Mouse (Mus musculus) gastrocnemius, postnatal 14 days (tissue): Measurements from ENCODE around the gene Haghl. TPM values are rescaled to one million over a fixed set of nuclear protein-coding genes. Genes with fewer than 3 reads are reported as not detected.
"Not testable (repeated sequence)": the region's sequence is repeated elsewhere in the genome, so short reads cannot be mapped to it uniquely, and the experiment has no call there.

Source experiments
- DNase-seq: peaks from one replicate; pipeline ENCODE4 v3.0.0; 2021; ENCODE audit warnings: mixed read lengths
- intact Hi-C: fragments of 180-260 bp; cut with DNase I; formaldehyde crosslinking; loops from one replicate; pipeline ENCODE4 v1.15.1; 2025; ENCODE audit warnings: low total_unique reads
- total RNA-seq, 2 experiments: library from RNA; stranded (reverse); gene quantifications; 2 replicates each; pipeline ENCODE4 v1.2.3; 2021

Gene Haghl
- total RNA-seq, 2 experiments from 2014 or later: 13.9 to 16.1 TPM

DNA sequence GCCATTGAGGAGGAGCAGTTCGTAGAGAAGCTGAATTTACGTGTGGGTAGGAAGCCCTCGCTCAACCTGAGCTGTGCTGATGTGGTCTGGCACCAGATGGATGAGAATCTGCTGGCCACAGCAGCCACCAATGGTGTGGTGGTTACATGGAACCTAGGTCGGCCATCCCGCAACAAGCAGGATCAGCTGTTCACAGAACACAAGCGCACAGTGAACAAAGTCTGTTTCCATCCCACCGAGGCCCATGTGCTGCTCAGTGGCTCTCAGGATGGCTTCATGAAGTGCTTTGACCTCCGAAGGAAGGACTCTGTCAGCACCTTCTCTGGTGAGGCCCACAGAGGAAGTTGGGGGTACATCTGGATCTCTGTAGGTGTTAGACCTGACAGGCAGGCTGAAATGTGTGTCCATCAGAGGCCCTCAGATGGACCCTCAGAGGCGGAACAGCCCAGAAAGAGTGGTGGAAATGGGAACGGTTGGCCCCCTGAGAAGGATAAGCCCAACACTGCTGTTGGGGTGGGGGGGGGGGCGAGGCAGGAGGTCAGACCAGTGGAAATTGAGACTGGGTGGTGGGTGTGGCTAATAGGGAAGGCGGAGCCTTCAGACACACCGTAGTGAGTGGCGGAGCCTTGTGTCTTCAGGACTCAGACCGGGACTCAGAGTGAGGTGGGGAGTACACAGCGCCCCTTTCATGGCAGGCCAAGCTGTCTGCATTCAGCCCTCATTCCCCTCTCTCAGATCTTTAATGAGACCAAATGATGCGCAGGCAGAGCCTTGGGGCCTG lies 39.1 kb upstream of the Haghl start:
- DNase-seq: no peak
- intact Hi-C loops: no loop called here

DNA sequence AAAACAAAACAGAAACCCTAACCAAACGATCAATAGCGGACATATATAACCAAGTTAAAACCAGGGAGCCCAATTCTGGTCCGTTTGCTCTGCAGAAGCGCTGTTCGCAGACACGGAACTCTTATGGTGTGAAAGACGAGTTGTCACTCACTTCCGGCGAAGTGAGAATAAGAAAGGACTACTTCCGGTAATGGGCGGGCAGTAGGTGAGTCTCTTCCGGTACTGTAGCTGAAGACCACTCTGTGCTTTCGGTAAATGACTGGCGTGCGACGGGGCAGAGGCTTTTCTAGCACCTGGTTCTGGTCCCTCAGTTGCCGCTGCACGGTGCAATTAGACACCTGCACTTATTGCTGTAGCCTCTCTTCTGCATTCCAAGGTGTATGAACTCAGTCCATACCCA lies 38.0 kb upstream of the Haghl start, which contains the start of gene Wdr24:
Gene Wdr24, plus strand, starts transcription at position 176 of the 400 bp plus-strand sequence.
- no peak for DNase-seq
- intact Hi-C loops: no loop called here

- intact Hi-C loops: no loop called here
- peak; percentile 10 for DNase-seq
These were observed 33.6 kb upstream of the Haghl start for GRCm38 (mm10) chr17:25818851-25819780.

GRCm38 (mm10) chr17:25817662-25818061 lies 32.2 kb upstream of the Haghl start:
- peak; percentile 1 for DNase-seq
- intact Hi-C loops: no loop called here

DNA sequence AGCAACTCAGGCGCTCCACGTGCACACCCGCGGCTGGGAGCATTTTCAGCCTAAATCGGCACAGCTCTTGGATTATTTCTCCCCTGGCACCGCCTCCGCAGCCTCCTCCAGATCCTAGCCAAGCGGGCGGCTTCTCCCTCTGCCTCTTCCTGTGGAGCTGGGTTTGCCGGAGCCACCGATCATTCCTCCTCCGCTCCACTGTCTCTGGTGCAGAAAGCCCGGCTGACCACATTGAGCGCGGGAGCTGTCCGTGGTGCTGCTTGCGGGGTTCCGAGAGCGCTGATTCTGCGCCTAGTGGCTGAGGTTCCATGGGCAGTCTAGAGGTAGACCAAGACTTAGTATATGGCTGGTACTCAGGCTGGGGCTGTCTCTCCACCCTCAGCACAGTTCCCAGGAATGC lies 28.0 kb upstream of the Haghl start:
- peak; percentile 86 for DNase-seq
- intact Hi-C loops: no loop called here

DNA sequence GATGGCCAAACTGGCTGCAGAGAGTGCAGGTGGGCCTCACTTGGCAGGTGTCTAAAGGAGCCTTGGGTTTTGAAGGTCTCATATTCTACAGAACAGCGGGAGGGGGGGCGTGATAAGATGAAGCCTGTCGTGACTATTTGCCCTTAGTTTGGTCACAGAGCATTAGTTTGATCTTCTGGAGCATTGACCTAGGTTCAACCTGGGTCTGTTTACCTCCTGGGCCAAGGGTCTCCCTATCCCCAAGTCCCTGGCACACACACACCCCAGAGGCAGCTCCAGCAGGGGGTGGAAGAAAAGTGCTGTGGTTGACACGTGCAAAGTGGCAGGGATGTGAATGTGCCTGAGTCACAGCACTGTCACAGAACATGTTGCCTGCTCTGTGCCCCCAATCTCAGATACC lies 25.4 kb upstream of the Haghl start:
- intact Hi-C loops: no loop called here
- no peak for DNase-seq

DNA sequence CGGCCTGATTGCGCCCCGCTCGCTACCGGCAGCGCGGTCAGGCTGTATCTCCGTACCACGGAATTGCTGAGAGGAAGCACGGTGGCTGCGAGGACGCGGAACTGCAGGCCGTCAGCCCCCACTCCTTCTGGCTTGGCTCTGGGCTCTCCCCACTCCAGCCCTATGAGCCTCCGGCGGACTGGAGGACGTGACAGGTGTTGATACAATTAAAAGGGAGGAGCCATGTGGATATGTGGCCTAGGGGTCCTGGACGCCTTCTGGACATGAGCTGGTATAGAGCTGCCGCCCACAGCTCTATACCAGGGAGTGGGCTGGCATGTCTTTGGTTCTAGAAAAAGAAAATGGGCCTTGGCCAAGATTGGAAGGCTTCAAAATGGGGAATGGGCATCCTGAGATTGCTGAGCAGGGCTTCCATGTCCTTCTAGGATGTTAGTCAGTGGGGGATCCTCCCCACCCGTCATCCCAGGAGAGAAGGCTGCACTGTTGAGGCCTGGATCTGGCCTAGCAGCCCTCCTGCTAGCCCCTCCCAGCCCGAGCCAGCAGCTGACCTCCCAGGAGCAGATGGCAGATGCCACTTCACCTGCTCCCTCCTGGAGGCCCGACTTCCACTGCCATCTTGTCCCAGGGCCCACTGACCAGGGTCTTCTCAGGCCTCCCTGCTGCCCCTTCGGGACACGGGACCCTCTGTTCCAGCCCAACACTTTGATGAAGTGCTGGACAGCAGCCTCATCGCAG lies 24.3 kb upstream of the Haghl start:
- DNase-seq: no peak
- intact Hi-C loops: no loop called here

GRCm38 (mm10) chr17:25808789-25809605 lies 23.5 kb upstream of the Haghl start, which contains the start of gene Fbxl16:
Fbxl16 (plus strand) TSS chr17:25809085.
- intact Hi-C loops: no loop called here
- DNase-seq: peak; percentile 64

- DNase-seq: no peak
- intact Hi-C loops: no loop called here
These were observed 22.6 kb upstream of the Haghl start for GRCm38 (mm10) chr17:25808028-25808427.

DNA sequence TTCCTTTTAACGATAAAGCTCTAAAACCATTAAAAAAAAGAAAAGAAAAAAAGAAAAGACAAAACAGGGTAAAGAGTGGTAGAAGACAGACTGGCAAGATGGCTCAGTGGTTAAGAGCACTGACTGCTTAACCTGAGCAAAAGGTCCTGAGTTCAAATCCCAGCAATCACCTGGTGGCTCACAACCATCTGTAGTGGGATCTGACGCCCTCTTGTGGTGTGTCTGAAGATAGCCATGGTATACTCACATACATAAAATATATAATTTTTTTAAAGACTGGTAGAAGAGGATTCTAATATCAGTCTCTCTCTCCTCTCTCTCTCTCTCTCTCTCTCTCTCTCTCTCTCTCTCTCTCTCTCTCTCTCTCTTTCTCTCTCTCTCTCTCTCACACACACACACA lies 22.0 kb upstream of the Haghl start:
- DNase-seq, intact Hi-C loops: not testable (repeated sequence)

DNA sequence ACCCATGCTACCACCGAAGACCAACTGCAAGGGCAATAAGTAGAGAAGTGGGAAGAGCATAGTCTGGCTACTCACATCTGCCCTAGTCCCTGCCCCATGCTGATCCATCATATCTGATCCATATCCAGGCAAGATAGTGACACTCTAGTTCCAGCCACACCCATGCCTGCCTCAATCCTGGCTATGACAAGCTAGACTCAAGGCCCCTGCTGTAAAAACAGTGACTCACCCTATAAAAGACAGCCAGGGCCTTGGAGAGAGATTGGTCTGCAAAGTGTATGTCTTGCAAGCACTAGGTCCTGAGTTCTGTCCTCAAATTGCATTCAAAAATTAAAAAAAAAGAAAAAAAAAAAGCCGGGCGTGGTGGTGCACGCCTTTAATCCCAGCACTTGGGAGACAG lies 21.0 kb upstream of the Haghl start:
- intact Hi-C loops: no loop called here

GRCm38 (mm10) chr17:25802825-25803517 lies 17.5 kb upstream of the Haghl start:
- intact Hi-C loops: loop anchor here (2.0 kb wide), 1 partner anchor 30 kb away; the partner anchor contains the start of gene Narfl
- peak; percentile 70 for DNase-seq

More for the DNA sequence above, 21.0 kb upstream of the Haghl start:
- no peak for DNase-seq

DNA sequence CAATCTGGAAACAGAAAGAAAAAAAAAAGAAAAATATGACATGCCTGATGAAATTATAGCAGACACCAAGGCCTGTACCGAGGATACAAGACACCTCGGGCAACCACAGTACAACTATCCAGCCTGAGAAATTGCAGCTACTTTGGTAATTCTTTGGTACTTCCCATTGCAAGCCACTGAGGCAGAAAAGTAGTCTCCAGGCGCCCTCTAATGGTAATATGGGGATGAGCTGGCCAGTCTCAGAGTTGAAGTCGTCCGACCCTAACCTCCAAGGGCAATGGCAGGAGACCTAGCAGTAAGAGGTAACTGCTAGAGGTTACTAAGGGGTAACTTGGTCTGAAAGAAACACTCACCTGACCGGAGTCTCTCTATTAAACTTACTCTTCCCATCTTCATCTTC lies 15.6 kb upstream of the Haghl start:
- intact Hi-C loops: no loop called here
- DNase-seq: peak; percentile 52

DNA sequence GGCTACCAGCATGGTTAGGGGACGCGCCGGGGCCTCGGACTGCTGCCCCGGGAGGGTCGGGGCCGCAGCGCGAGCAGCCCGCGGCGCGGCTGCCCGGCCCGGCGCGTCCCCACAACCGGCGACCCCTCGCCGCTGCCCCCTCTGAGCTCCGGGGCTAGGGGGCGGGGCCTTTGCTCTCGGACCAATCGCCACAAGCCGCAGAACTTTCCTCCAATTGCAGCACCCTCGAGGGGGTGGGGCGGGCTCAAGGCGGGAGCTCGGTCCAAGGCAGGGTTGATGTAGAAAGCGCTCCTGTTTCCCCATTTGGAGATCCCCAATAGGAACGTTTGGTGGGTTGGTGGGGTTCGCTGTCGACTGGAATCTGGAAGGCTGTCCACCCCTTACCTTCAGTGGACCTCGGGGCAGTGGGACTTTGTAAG lies 11.5 kb upstream of the Haghl start, which contains the start of gene Metrn:
Gene Metrn, minus strand, starts transcription at position 186 of the 419 bp plus-strand sequence.
- peak; percentile 92 for DNase-seq
- intact Hi-C loops: loop anchor here (5.0 kb wide), 1 partner anchor 65 kb away; no protein-coding TSS in a partner anchor

- intact Hi-C loops: loop anchor here (5.0 kb wide), 1 partner anchor 64 kb away; no protein-coding TSS in a partner anchor
- DNase-seq: peak; percentile 63
These were observed 10.8 kb upstream of the Haghl start for GRCm38 (mm10) chr17:25796211-25796771.

DNA sequence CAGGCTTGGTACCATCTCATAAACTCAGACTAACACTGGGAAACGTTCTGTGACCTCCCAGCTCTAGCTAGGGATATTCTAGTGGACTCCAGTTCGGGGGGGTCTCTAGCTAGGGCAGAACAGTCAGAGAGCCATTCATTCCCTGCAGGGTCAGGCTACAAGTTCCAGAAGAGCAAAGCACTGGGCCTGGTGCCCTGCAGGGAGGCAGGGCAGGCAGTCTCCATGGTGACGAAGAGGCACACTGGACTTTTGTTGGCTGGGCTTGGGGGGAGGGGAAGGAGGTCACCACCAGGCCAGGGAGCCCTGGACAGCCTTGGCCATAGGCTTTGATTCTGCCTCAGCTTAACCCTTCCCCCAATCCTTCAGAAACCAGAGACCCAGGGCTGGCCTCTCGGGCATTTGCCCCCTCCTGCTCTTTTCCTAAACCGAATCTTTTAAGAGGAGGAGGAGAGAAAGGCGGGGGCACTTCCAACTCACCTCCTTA lies 10.2 kb upstream of the Haghl start, which contains the start of gene AC134908.4:
Gene AC134908.4, minus strand, starts transcription at position 51 of the 484 bp plus-strand sequence.
- no peak for DNase-seq
- intact Hi-C loops: loop anchor here (5.0 kb wide), 1 partner anchor 63 kb away; no protein-coding TSS in a partner anchor

DNA sequence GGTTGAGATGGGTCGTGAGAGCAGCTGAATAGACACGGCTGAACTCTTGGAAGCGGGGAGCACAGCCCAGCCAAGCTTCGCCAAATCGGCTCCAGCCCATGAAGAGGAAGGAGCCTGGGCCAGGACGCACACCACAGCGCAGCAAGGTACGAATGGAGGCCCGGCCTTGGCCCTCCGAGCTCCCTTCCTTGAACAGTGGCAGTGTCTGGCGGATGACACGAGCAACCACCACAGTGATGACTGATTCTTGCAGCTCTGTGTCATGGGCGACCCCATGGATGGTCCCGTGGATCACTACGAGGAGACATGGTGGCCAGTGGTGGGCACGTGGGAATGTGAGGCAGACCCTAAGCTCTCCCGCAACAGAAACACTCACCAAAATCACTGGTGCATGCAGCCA lies 9.5 kb upstream of the Haghl start:
- DNase-seq: no peak
- intact Hi-C loops: loop anchor here (5.0 kb wide), 1 partner anchor 63 kb away; no protein-coding TSS in a partner anchor
